Mouse (Mus musculus) MEL (cell line): Measurements from ENCODE around the gene Tuba1a. TPM values are rescaled to one million over a fixed set of nuclear protein-coding genes. Genes with fewer than 3 reads are reported as not detected.
"Not testable (repeated sequence)": the region's sequence is repeated elsewhere in the genome, so short reads cannot be mapped to it uniquely, and the experiment has no call there.

Experiments used
- DNase-seq: peaks from one replicate; pipeline ENCODE4 v3.0.0; 2011; ENCODE audit warnings: low read depth, low spot score
- H3K27ac ChIP-seq: 2 replicates; pipeline ENCODE4 v1.5.1; 2012; ENCODE audit warnings: low read depth, mild to moderate bottlenecking, control low read depth, low read length, moderate library complexity; ENCODE audit not compliant: control insufficient read depth
- H3K27me3 ChIP-seq, 2 experiments: fragments of 150-350 bp in 1 of 2; sonication (generic) in 1 of 2; 2 replicates each; pipeline ENCODE4 v1.6.1; 2012; ENCODE audit warnings: low read length in 2 of 2, mild to moderate bottlenecking in 2 of 2, improper control_type of control experiment in 1 of 2, moderate library complexity in 1 of 2; ENCODE audit not compliant: insufficient read depth in 2 of 2, control insufficient read depth in 1 of 2
- H3K36me3 ChIP-seq, 2 experiments: 2 replicates each; pipeline ENCODE4 v1.6.1; 2012 to 2014; ENCODE audit warnings: low read length in 2 of 2, improper control_type of control experiment in 1 of 2, inconsistent platforms in 1 of 2, mild to moderate bottlenecking in 1 of 2; ENCODE audit not compliant: insufficient read depth in 2 of 2, control insufficient read depth in 1 of 2
- H3K4me1 ChIP-seq, 2 experiments: fragments of 150-350 bp in 1 of 2; sonication (generic) in 1 of 2; 2 replicates each; pipeline ENCODE4 v1.6.1; 2012; ENCODE audit warnings: low read length in 2 of 2, improper control_type of control experiment in 1 of 2, mild to moderate bottlenecking in 1 of 2; ENCODE audit not compliant: insufficient read depth in 2 of 2, control insufficient read depth in 1 of 2
- H3K4me3 ChIP-seq, 2 experiments: fragments of 150-350 bp in 1 of 2; sonication (generic) in 1 of 2; 2 replicates each; pipeline ENCODE4 v1.5.1; 2012; ENCODE audit warnings: low read depth in 2 of 2, low read length in 2 of 2, mild to moderate bottlenecking in 2 of 2, moderate library complexity in 2 of 2, control low read depth in 1 of 2, improper control_type of control experiment in 1 of 2; ENCODE audit not compliant: control insufficient read depth in 1 of 2, insufficient read depth in 1 of 2
- H3K79me2 ChIP-seq: 2 replicates; pipeline ENCODE4 v1.6.1; 2012; ENCODE audit warnings: mild to moderate bottlenecking, low read length, moderate library complexity; ENCODE audit not compliant: control insufficient read depth, poor library complexity, insufficient read depth
- H3K9ac ChIP-seq: 2 replicates; pipeline ENCODE4 v1.6.1; 2012; ENCODE audit warnings: low read depth, mild to moderate bottlenecking, control low read depth, low read length, moderate library complexity; ENCODE audit not compliant: control insufficient read depth, poor library complexity, severe bottlenecking
- H3K9me3 ChIP-seq: fragments of 150-350 bp; sonication (generic); replicated peaks from 2 replicates; pipeline ENCODE4 v1.6.1; 2012; ENCODE audit warnings: mild to moderate bottlenecking, low read length, improper control_type of control experiment, moderate library complexity; ENCODE audit not compliant: insufficient read depth
- CHD1 ChIP-seq: IDR thresholded peaks from 2 replicates; pipeline ENCODE4 v1.6.1; 2012; ENCODE audit warnings: low read depth, mild to moderate bottlenecking, inconsistent platforms, low read length, improper control_type of control experiment
- CTCF ChIP-seq, 3 experiments: IDR thresholded peaks in 2 of 3; conservative IDR thresholded peaks in 1 of 3; 2 replicates each; pipeline ENCODE4 v1.5.1; 2011 to 2012; ENCODE audit warnings: low read length in 3 of 3, low read depth in 2 of 3, mild to moderate bottlenecking in 2 of 3, improper control_type of control experiment in 1 of 3, inconsistent platforms in 1 of 3, mixed read lengths in 1 of 3, moderate library complexity in 1 of 3; ENCODE audit not compliant: control insufficient read depth in 1 of 3, insufficient read depth in 1 of 3, poor library complexity in 1 of 3, severe bottlenecking in 1 of 3
- EP300 ChIP-seq, 2 experiments: IDR thresholded peaks; 2 replicates each; pipeline ENCODE4 v1.6.1; 2011; ENCODE audit warnings: improper control_type of control experiment in 2 of 2, low read length in 2 of 2, low read depth in 1 of 2, mild to moderate bottlenecking in 1 of 2
- ETS1 ChIP-seq: IDR thresholded peaks from 2 replicates; pipeline ENCODE4 v1.6.1; 2012; ENCODE audit warnings: low read depth, mild to moderate bottlenecking, inconsistent platforms, low read length, improper control_type of control experiment, moderate library complexity
- JUND ChIP-seq: IDR thresholded peaks from 2 replicates; pipeline ENCODE4 v1.6.1; 2011; ENCODE audit warnings: low read depth, mild to moderate bottlenecking, improper control_type of control experiment, low read length
- KAT2A ChIP-seq: conservative IDR thresholded peaks from 2 replicates; pipeline ENCODE4 v1.6.1; 2012; ENCODE audit warnings: low read depth, low read length, improper control_type of control experiment, inconsistent platforms
- MAFK ChIP-seq: IDR thresholded peaks from 2 replicates; pipeline ENCODE4 v1.6.1; 2011; ENCODE audit warnings: low read depth, mild to moderate bottlenecking, low read length, improper control_type of control experiment, borderline replicate concordance
- MXI1 ChIP-seq: IDR thresholded peaks from 2 replicates; pipeline ENCODE4 v1.6.1; 2011; ENCODE audit warnings: mild to moderate bottlenecking, low read depth, low read length, improper control_type of control experiment
- NRF1 ChIP-seq: IDR thresholded peaks from 2 replicates; pipeline ENCODE4 v1.6.1; 2014; ENCODE audit warnings: low read depth, mild to moderate bottlenecking, inconsistent platforms, low read length, improper control_type of control experiment, moderate library complexity; ENCODE audit not compliant: poor library complexity, insufficient read depth, severe bottlenecking
- POLR2A ChIP-seq, 2 experiments: IDR thresholded peaks; 2 replicates each; pipeline ENCODE4 v1.6.1; 2011 to 2012; ENCODE audit warnings: low read length in 2 of 2, mild to moderate bottlenecking in 2 of 2, control low read depth in 1 of 2, improper control_type of control experiment in 1 of 2, low read depth in 1 of 2, moderate library complexity in 1 of 2; ENCODE audit not compliant: control insufficient read depth in 1 of 2, insufficient read depth in 1 of 2, poor library complexity in 1 of 2
- POLR2AphosphoS2 ChIP-seq: IDR thresholded peaks from 2 replicates; pipeline ENCODE4 v1.6.1; 2011; ENCODE audit warnings: low read length, improper control_type of control experiment
- RCOR1 ChIP-seq: IDR thresholded peaks from 2 replicates; pipeline ENCODE4 v1.6.1; 2012; ENCODE audit warnings: low read depth, mild to moderate bottlenecking, inconsistent platforms, low read length, improper control_type of control experiment
- SMC3 ChIP-seq: IDR thresholded peaks from 2 replicates; pipeline ENCODE4 v1.6.1; 2011; ENCODE audit warnings: low read depth, low read length, improper control_type of control experiment
- TBP ChIP-seq: IDR thresholded peaks from 2 replicates; pipeline ENCODE4 v1.8.0; 2011; ENCODE audit warnings: low read depth, low read length, improper control_type of control experiment
- USF1 ChIP-seq: IDR thresholded peaks from 2 replicates; pipeline ENCODE4 v1.6.1; 2014; ENCODE audit warnings: low read depth, mild to moderate bottlenecking, inconsistent platforms, low read length, improper control_type of control experiment, moderate library complexity
- ZMIZ1 ChIP-seq: IDR thresholded peaks from 2 replicates; pipeline ENCODE4 v1.6.1; 2012; ENCODE audit warnings: low read depth, mild to moderate bottlenecking, inconsistent platforms, low read length, improper control_type of control experiment, moderate library complexity
- ZNF384 ChIP-seq: IDR thresholded peaks from 2 replicates; pipeline ENCODE4 v1.6.1; 2012; ENCODE audit warnings: low read depth, mild to moderate bottlenecking, inconsistent platforms, low read length, improper control_type of control experiment
- polyA plus RNA-seq, 2 experiments: library from polyadenylated mRNA; stranded (reverse) in 1 of 2; unstranded in 1 of 2; fragments of >175 nt in 1 of 2; fragments of >200 nt in 1 of 2; gene quantifications; 2 replicates each; pipeline versions ENCODE4 v1.2.1 to v1.2.4; 2012; ENCODE audit warnings: low replicate concordance in 2 of 2, low read depth in 1 of 2; ENCODE audit not compliant: insufficient read length in 2 of 2, insufficient read depth in 1 of 2, missing spikeins in 1 of 2
- total RNA-seq: library from RNA; depleted of rRNA; stranded (reverse); fragments of 300-350 nt; gene quantifications from 2 replicates; pipeline ENCODE4 v1.2.3, GENCODE M21; 2012

Gene Tuba1a
- total and polyA plus RNA-seq, 3 experiments: 83.6 to 112 TPM; not detected in 1

- TF ChIP-seq TBP (no peak), POLR2AphosphoS2 (no peak), RCOR1 (no peak), USF1 (no peak), KAT2A (no peak; the same call in 1 of the 2 replicates), ZMIZ1 (peak; percentile 39; the same call in 1 of the 2 replicates), ZNF384 (peak; percentile 91), CHD1 (peak; percentile 82; the same call in 1 of the 2 replicates), ETS1 (no peak), MAFK (no peak), POLR2A (IDR thresholded peaks at IDR 0.05; ENCODE audit: control insufficient read depth in 1 of 2, insufficient read depth in 1 of 2, low read depth in 1 of 2, low read length in 2 of 2, poor library complexity in 1 of 2) (no peak), CTCF (IDR thresholded peaks at IDR 0.05 in 2 of 3, conservative IDR thresholded peaks at IDR 0.05 in 1 of 3; ENCODE audit: control insufficient read depth in 1 of 3, insufficient read depth in 1 of 3, low read depth in 2 of 3, low read length in 3 of 3, poor library complexity in 1 of 3, severe bottlenecking in 1 of 3) (peak in 2 of 3 experiments; percentile 36 to 46; a peak in 5 of 6 replicates), NRF1 (0 out of 2 replicates have a peak, but pooled peaks have one; percentile 15), JUND (no peak), EP300 (IDR thresholded peaks at IDR 0.05; ENCODE audit: low read depth in 1 of 2, low read length in 2 of 2) (no peak), MXI1 (peak; percentile 85)
Measured at GRCm38 (mm10) chr15:98952751-98953400, 627 bp downstream of the Tuba1a start (continued).

- Histone ChIP-seq H3K4me3 (no peak overlapping the region; a peak in 1 of 4 replicates), H3K4me1 (peaks cover 4 to 10% of the 10 kb centered on the region in 2 experiments), H3K9me3 (no peaks in the 10 kb centered on the region), H3K79me2 (no peaks in the 10 kb centered on the region; the same call in 1 of the 2 replicates), H3K36me3 (peaks cover 0 to 9% of the 10 kb centered on the region in 2 experiments; a peak in 2 of 4 replicates), H3K27me3 (peaks cover 2 to 3% of the 10 kb centered on the region in 2 experiments; a peak in 3 of 4 replicates), H3K9ac (no peak overlapping the region), H3K27ac (no peak overlapping the region)
- no peak for TF ChIP-seq SMC3
- DNase-seq: no peak
Measured at GRCm38 (mm10) chr15:98952063-98952455, 1.4 kb downstream of the Tuba1a start.

GRCm38 (mm10) chr15:98951122-98952062, 2.1 kb downstream of the Tuba1a start:
- H3K4me3 ChIP-seq, H3K27me3 ChIP-seq, H3K36me3 ChIP-seq, H3K4me1 ChIP-seq, H3K9me3 ChIP-seq, H3K9ac ChIP-seq, H3K79me2 ChIP-seq, DNase-seq: not testable (repeated sequence)
- 0 out of 2 replicates have a peak overlapping the region, but pooled peaks have one; percentile 4 for H3K27ac ChIP-seq
